Mouse (Mus musculus): ENCODE results near the gene Mta2. TPM values are rescaled to one million over a fixed set of nuclear protein-coding genes. Genes with fewer than 3 reads are reported as not detected.

The Mta2 gene
- polyA plus RNA-seq, 1 experiment from 2014 or later = 175 TPM

DNA sequence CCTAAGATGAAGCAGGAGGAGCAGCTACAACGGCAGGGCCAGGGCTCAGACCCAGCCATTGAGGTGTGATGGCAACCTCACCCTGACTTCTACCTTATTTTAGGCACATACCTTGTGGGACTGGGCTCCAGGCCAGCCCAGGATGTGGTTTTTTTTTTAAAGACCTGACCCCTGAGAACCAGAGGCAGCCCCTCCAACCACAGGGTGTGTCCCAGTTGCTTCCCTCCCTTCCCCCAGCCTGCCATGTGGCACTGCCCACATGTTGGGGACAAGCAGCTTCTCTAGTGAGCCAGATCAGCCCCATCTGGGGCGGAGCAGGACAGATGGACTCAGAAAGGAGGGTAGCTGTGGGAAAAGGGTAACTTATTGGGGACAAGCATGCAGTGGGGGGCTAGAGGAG is 14.9 kb upstream of the Mta2 start:
- H3K27me3 ChIP-seq (replicated peaks; ENCODE audit: control insufficient read depth, insufficient read depth, low read length) = no peaks in the 10 kb centered on the region
- H3K4me1 ChIP-seq (replicated peaks; ENCODE audit: control insufficient read depth, insufficient read depth, low read length) = peaks cover 14% of the 10 kb centered on the region
- H3K9me3 ChIP-seq (ENCODE audit: control insufficient read depth, low read length) = no peaks in the 10 kb centered on the region
- H3K27ac ChIP-seq (ENCODE audit: low read length) = no peak overlapping the region
- H3K9ac ChIP-seq (replicated peaks; ENCODE audit: low read depth, low read length) = no peak overlapping the region
- no peak for ATAC-seq
- H3K4me3 ChIP-seq (replicated peaks; ENCODE audit: low read length) = no peak overlapping the region
- 98% methylated on average over 2 of the region's 2 CpGs for WGBS
- no peak overlapping the region for H3K4me2 ChIP-seq (ENCODE audit: low read length)
- H3K36me3 ChIP-seq (ENCODE audit: control insufficient read depth, insufficient read depth) = peaks cover 2% of the 10 kb centered on the region

DNA sequence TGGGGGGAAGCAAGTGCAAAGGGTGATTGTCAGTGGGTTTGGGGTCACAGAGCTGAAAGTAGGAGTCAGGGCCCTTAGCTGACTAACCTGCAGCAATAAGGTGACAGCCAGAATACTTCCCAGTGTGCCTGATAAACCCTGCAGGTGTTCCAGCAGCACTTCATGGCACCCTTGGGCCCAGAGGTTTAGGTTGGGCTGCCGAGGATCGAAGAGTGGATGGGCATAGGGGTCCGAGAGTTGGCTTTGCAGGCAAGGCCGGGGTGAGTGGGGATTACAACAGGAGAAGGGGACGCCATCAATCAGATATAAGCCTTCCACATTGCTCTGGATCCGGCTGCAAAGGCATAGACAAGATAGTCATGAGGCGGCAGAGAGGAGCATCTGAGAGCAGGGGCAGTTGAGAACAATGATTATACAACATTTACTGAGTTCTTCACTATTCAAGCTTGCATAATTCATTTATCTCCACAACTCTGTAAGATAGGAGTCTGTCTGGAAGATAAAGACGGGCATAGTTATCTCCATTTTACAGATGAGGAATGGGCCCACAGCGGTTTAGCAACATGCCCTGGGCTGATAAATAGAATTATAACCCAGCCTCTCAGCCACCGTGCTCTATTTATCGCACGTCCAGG is 13.7 kb upstream of the Mta2 start:
- no peak overlapping the region for H3K27ac ChIP-seq (ENCODE audit: low read length)
- 86% methylated on average over 12 of the region's 12 CpGs for WGBS
- H3K4me3 ChIP-seq (replicated peaks; ENCODE audit: low read length) = no peak overlapping the region
- H3K27me3 ChIP-seq (replicated peaks; ENCODE audit: control insufficient read depth, insufficient read depth, low read length) = no peaks in the 10 kb centered on the region
- H3K9me3 ChIP-seq (ENCODE audit: control insufficient read depth, low read length) = no peaks in the 10 kb centered on the region
- ATAC-seq = no peak
- peaks cover 13% of the 10 kb centered on the region for H3K4me1 ChIP-seq (replicated peaks; ENCODE audit: control insufficient read depth, insufficient read depth, low read length)
- no peak overlapping the region for H3K4me2 ChIP-seq (ENCODE audit: low read length)
- no peak overlapping the region for H3K9ac ChIP-seq (replicated peaks; ENCODE audit: low read depth, low read length)
- peaks cover 2% of the 10 kb centered on the region for H3K36me3 ChIP-seq (ENCODE audit: control insufficient read depth, insufficient read depth)

DNA sequence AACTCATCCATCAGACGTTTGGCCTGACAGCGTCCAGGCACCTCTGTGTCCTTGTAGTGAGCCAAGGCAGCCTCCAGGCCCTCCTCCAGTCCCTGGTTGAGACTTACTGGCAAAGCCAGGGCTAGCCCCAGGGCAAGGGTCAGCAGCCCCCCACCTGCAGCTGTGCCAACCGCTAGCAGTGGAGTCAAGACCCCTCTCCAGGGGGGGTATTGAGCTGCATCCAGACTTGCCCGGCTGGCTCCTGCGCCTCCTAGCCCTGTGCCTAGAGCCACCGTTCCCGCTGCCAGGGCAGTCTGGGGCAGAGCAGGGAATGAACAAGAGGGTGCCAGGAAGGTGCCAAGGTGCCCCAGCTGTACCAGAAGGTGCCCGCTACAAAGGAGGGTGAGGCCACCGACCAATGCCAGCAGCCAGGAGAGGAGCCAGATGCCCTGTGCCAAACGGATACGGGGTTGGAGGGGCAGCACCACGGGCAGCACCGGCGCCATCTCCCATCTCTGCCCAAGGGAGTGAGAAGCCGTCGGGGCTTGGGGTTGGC is 12.9 kb upstream of the Mta2 start:
- WGBS = 14% methylated on average over 16 of the region's 16 CpGs

DNA sequence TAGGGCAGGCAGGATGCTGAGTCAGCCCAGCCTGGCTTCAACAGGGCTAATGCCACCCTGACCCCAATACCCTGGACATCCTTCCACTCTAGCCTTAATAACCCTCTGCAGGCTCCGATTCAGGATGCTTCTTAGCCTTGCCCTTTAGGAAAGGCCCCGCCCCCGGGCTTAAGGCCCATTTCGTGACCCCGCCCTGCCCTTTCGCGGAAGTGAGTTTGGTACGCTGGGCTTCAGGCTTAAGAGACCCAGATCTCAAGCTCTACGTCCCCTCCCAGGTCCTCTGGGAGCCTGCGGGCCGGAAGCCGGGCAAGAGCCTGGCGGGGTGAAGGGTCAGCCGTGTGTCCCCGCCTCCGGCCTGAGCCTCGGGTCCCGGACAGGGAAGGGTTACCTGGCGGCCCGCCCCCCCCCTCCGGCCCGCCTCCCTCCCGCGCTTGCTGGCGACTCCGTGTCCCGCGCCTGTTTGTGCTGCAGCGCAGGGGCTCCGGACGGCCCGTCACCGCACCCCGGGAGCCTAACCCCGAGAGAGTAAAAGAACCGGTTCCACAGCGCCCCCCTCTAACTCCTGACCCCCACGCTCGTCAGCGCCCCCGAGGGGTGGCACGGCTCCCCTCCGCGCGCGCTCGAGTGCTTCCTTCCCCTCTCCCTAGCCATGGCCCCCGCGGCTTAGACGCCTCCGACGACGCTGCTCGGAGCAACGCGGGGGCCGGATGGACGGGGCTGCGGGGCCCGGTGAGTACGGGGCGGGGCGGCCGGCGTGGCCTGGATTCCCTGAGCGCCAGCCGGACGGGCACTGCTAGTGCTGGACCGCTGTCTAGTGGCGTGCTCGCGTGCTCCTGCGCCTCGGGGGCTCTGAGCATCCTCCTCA is 12.2 kb upstream of the Mta2 start, which contains the start of the genes Rom1 and Eml3:
Rom1 (minus strand) TSS at position 133 of the 865 bp plus-strand sequence.
Eml3 (plus strand) TSS at position 329 of the 865 bp plus-strand sequence.
- H3K4me3 ChIP-seq (replicated peaks; ENCODE audit: low read length) = peak within 1 kb of the TSS; percentile 42
- peak within 1 kb of the TSS; percentile 57 for H3K4me2 ChIP-seq (ENCODE audit: low read length)
- ATAC-seq = peak; percentile 61
- H3K9ac ChIP-seq (replicated peaks; ENCODE audit: low read depth, low read length) = peak within 1 kb of the TSS; percentile 56
- no peaks in the 10 kb centered on the region for H3K27me3 ChIP-seq (replicated peaks; ENCODE audit: control insufficient read depth, insufficient read depth, low read length)
- H3K36me3 ChIP-seq (ENCODE audit: control insufficient read depth, insufficient read depth) = peaks cover 2% of the 10 kb centered on the region
- H3K4me1 ChIP-seq (replicated peaks; ENCODE audit: control insufficient read depth, insufficient read depth, low read length) = peaks cover 13% of the 10 kb centered on the region
- H3K9me3 ChIP-seq (ENCODE audit: control insufficient read depth, low read length) = no peaks in the 10 kb centered on the region
- WGBS = under 1% methylated on average over 60 of the region's 74 CpGs
- H3K27ac ChIP-seq (ENCODE audit: low read length) = no peak within 1 kb of the TSS

More for the DNA sequence above, 12.9 kb upstream of the Mta2 start:
- Histone ChIP-seq H3K9ac (replicated peaks; ENCODE audit: low read depth, low read length) (peak overlapping the region; percentile 16; the same call in 1 of the 2 replicates), H3K9me3 (ENCODE audit: control insufficient read depth, low read length) (no peaks in the 10 kb centered on the region), H3K36me3 (ENCODE audit: control insufficient read depth, insufficient read depth) (peaks cover 2% of the 10 kb centered on the region), H3K4me1 (replicated peaks; ENCODE audit: control insufficient read depth, insufficient read depth, low read length) (peaks cover 13% of the 10 kb centered on the region), H3K4me3 (replicated peaks; ENCODE audit: low read length) (peak overlapping the region; percentile 42), H3K4me2 (ENCODE audit: low read length) (peak overlapping the region; percentile 57), H3K27me3 (replicated peaks; ENCODE audit: control insufficient read depth, insufficient read depth, low read length) (no peaks in the 10 kb centered on the region), H3K27ac (ENCODE audit: low read length) (no peak overlapping the region)
- peak; percentile 34 for ATAC-seq

DNA sequence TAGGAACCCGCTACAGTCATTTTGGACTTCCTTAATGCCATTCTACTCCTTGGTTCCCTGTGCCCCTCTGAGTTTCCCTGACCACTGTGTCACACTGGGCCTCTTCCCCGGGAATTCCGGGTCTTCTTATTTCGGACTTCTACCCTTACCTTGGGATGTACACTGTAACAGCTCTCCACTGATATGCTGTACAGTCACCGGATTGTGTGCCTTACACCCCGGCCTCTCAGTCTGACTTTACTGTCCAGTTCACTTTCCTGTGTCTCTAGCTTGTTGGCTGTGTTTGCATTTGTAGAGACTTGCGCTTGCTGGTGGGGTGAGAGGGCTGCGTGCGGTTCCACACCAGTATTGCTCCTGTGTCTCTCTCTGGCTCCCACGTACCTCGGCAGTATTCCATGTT is 11.6 kb upstream of the Mta2 start:
- H3K4me3 ChIP-seq (replicated peaks; ENCODE audit: low read length) = peak overlapping the region; percentile 42
- no peaks in the 10 kb centered on the region for H3K27me3 ChIP-seq (replicated peaks; ENCODE audit: control insufficient read depth, insufficient read depth, low read length)
- H3K9ac ChIP-seq (replicated peaks; ENCODE audit: low read depth, low read length) = peak overlapping the region; percentile 56
- ATAC-seq = no peak
- WGBS = 14% methylated on average over 11 of the region's 11 CpGs
- H3K9me3 ChIP-seq (ENCODE audit: control insufficient read depth, low read length) = no peaks in the 10 kb centered on the region
- H3K36me3 ChIP-seq (ENCODE audit: control insufficient read depth, insufficient read depth) = peaks cover 2% of the 10 kb centered on the region
- peaks cover 13% of the 10 kb centered on the region for H3K4me1 ChIP-seq (replicated peaks; ENCODE audit: control insufficient read depth, insufficient read depth, low read length)
- H3K27ac ChIP-seq (ENCODE audit: low read length) = no peak overlapping the region
- peak overlapping the region; percentile 57 for H3K4me2 ChIP-seq (ENCODE audit: low read length)

DNA sequence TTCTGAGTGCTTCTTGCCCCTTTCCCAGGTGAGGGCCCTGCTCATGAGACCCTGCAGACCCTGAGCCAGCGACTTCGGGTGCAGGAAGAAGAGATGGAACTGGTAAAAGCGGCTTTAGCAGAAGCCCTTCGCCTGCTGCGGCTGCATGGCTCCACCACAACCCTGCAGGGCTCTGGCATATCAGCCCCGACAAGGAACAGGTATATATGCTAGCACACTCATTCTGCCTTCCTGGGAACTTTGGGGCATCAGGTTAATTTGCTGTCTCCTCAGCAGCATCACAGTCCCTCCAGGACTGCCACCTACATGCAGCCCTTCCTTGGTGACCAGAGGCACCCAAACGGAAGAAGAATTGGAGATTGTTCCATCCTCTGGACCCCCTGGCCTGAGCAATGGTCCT is 10.9 kb upstream of the Mta2 start:
- 84% methylated on average over 7 of the region's 7 CpGs for WGBS
- ATAC-seq = no peak
- Histone ChIP-seq H3K9ac (replicated peaks; ENCODE audit: low read depth, low read length) (no peak overlapping the region), H3K4me3 (replicated peaks; ENCODE audit: low read length) (no peak overlapping the region), H3K27me3 (replicated peaks; ENCODE audit: control insufficient read depth, insufficient read depth, low read length) (no peaks in the 10 kb centered on the region), H3K27ac (ENCODE audit: low read length) (no peak overlapping the region), H3K36me3 (ENCODE audit: control insufficient read depth, insufficient read depth) (peaks cover 2% of the 10 kb centered on the region), H3K4me2 (ENCODE audit: low read length) (no peak overlapping the region; the same call in 1 of the 2 replicates), H3K4me1 (replicated peaks; ENCODE audit: control insufficient read depth, insufficient read depth, low read length) (peaks cover 13% of the 10 kb centered on the region), H3K9me3 (ENCODE audit: control insufficient read depth, low read length) (no peaks in the 10 kb centered on the region)

DNA sequence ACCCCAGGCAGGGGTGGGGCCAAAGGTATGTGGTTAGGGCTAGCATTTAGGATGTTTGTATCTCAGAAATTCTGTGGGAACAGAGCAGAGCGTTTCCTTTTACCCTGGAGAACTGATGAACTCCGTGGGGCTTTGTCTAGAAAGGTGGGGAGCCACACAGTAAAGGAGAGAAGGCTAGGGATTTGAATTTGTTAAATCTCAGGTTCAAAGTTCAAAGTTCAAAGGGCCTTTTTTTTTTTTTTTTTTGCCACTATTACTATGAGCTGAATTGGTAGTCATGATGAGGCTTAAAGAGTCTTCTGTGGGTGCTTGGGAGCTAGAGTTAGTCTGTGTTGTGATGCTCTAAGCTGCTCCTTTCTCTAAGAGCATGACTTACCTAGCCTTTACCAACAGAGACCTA is 4.9 kb upstream of the Mta2 start:
- 86% methylated on average over 2 of the region's 2 CpGs for WGBS
- H3K27ac ChIP-seq (ENCODE audit: low read length) = no peak overlapping the region

DNA sequence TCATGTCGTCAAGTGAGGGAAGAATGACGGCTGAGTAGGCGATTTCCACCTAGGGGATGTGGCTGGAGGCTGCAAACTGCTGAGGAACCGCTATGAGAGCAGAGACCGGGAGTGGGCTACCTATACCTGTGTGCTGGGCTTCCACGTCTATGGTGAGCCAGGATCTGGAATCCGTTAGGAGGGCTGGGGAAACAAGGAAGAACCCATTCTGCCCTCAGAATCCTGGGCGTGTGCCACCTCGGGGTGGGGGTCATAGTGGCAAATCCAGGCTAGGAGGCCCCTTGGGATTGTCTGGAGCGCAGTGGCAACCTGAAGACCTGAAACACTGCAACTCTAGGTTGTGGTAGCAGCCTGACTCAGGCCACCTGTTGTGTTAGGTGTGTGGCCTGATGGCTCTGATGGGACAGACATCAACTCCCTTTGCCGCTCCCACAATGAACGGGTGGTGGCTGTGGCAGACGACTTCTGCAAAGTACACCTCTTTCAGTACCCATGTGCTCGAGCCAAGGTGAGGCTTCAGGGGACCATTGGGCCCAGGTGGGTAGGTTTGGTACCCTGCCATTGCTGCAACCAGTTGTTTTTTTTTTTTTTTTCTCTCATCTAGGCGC is 1.0 kb upstream of the Mta2 start:
- Histone ChIP-seq H3K36me3 (ENCODE audit: control insufficient read depth, insufficient read depth) (peaks cover 2% of the 10 kb centered on the region; the same call in 1 of the 2 replicates), H3K4me2 (ENCODE audit: low read length) (no peak overlapping the region), H3K4me3 (replicated peaks; ENCODE audit: low read length) (no peak overlapping the region), H3K27ac (ENCODE audit: low read length) (no peak overlapping the region; the same call in 1 of the 2 replicates), H3K27me3 (replicated peaks; ENCODE audit: control insufficient read depth, insufficient read depth, low read length) (no peaks in the 10 kb centered on the region), H3K4me1 (replicated peaks; ENCODE audit: control insufficient read depth, insufficient read depth, low read length) (peaks cover 30% of the 10 kb centered on the region), H3K9me3 (ENCODE audit: control insufficient read depth, low read length) (no peaks in the 10 kb centered on the region), H3K9ac (replicated peaks; ENCODE audit: low read depth, low read length) (no peak overlapping the region; the same call in 1 of the 2 replicates)
- WGBS = 81% methylated on average over 15 of the region's 15 CpGs
- no peak for ATAC-seq

More for the DNA sequence above, 4.9 kb upstream of the Mta2 start:
- no peak overlapping the region for H3K9ac ChIP-seq (replicated peaks; ENCODE audit: low read depth, low read length)
- no peak overlapping the region for H3K4me2 ChIP-seq (ENCODE audit: low read length)
- ATAC-seq = no peak
- peaks cover 7% of the 10 kb centered on the region for H3K4me1 ChIP-seq (replicated peaks; ENCODE audit: control insufficient read depth, insufficient read depth, low read length)
- no peaks in the 10 kb centered on the region for H3K27me3 ChIP-seq (replicated peaks; ENCODE audit: control insufficient read depth, insufficient read depth, low read length)
- H3K4me3 ChIP-seq (replicated peaks; ENCODE audit: low read length) = no peak overlapping the region
- no peaks in the 10 kb centered on the region for H3K9me3 ChIP-seq (ENCODE audit: control insufficient read depth, low read length)
- H3K36me3 ChIP-seq (ENCODE audit: control insufficient read depth, insufficient read depth) = peaks cover 2% of the 10 kb centered on the region; the same call in 1 of the 2 replicates

DNA sequence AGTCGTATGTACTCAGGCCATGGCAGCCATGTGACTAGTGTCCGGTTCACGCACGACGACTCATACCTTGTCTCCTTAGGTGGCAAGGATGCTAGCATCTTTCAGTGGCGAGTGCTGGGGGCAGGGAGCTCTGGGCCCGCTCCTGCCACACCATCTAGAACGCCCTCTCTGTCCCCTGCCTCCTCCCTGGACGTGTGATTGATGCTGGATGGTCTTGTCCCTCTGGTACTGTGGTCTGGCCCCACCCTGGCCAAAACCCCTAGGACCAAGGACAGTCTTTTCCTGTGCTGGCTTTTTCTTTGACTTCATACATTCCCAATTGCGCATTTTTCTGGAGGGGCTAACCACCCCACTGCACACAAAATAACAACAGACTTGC is 550 bp upstream of the Mta2 start:
- H3K36me3 ChIP-seq (ENCODE audit: control insufficient read depth, insufficient read depth) = peaks cover 3% of the 10 kb centered on the region; the same call in 1 of the 2 replicates
- H3K9ac ChIP-seq (replicated peaks; ENCODE audit: low read depth, low read length) = peak overlapping the region; percentile 99
- H3K4me2 ChIP-seq (ENCODE audit: low read length) = peak overlapping the region; percentile 80
- no peaks in the 10 kb centered on the region for H3K27me3 ChIP-seq (replicated peaks; ENCODE audit: control insufficient read depth, insufficient read depth, low read length)
- peak; percentile 10; the same call in 1 of the 2 replicates for ATAC-seq
- peak overlapping the region; percentile 96 for H3K27ac ChIP-seq (ENCODE audit: low read length)
- H3K4me1 ChIP-seq (replicated peaks; ENCODE audit: control insufficient read depth, insufficient read depth, low read length) = peaks cover 30% of the 10 kb centered on the region
- WGBS = 19% methylated on average over 10 of the region's 10 CpGs
- no peaks in the 10 kb centered on the region for H3K9me3 ChIP-seq (ENCODE audit: control insufficient read depth, low read length)
- H3K4me3 ChIP-seq (replicated peaks; ENCODE audit: low read length) = peak overlapping the region; percentile 99
